Mouse (Mus musculus) c-Kit-positive CD71-positive TER-119-negative erythroid progenitor cells, embryonic 14.5 days (primary cell): ENCODE data around the gene Inf2.

Experiments used
- DNase-seq: peaks from one replicate; pipeline ENCODE4 v3.0.0-alpha.2; 2013; ENCODE audit warnings: low read depth

Inf2 gene

DNA sequence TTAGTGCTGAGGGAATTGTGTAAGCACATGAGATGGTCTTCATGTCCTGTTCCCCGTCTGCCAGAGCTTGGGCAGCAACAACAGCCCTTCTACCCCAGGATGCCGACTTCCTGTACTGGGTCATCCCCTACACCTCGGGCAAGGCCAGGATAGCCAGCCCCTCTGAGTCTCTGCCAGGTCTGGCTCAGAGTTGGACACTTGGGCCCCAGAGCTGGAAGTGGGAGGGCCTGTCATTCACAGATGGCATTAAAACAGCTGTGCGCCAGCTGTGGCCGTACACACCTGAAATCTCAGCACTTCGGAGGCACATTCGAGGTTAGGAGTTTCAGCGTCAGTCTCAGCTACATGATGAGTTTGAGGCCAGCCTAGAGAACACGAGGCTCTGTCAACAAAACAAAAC, 7.9 kb downstream of the Inf2 start:
- DNase-seq = no peak

DNA sequence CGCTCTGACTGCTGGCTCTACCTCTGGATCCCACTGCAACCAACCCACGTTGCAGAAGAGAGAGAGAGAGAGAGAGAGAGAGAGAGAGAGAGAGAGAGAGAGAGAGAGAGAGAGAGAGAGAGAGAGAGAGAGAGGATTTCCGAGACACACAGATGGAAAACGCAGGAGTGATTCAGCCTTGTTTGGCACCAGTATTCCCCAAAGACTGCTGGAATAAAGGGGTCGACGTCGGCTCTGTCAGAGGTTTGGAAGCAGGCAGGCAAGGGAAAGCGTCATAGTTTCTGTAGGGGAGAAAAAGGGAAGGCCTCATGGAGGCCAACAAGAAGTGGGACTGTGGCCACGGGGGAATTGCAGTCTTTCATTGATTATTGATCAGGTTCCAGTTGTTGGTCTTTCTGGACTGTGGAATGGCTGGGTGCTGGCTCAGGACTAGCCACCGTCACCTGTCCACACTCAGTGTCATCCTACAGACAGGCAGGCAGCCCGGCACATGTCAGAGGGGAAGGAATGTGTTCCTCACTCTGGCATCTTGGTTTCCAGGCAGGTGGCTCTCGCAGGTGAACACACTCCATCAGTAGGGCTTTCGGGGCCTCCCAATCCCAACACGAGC, 8.4 kb downstream of the Inf2 start:
- DNase-seq = no peak

DNA sequence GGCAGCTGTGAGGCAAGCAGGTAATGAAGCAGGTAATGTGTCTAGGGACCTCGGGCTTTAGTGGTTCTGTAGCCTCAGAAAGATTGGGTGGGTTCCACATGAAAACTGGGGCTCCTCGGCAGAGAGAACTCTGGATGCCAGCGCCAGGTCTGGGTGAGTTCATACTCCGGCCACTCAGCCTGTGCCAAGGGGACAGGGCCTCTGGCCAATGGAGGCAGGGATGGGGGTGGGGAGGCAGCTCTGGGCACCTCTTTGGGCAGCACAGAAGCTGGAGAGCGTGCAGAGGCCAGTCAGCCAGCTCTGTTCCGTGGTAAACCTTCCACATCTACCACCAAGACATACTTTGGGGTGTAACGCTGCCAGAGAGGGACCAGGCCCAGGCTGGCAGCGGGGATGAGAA, 9.0 kb downstream of the Inf2 start:
- DNase-seq = no peak

DNA sequence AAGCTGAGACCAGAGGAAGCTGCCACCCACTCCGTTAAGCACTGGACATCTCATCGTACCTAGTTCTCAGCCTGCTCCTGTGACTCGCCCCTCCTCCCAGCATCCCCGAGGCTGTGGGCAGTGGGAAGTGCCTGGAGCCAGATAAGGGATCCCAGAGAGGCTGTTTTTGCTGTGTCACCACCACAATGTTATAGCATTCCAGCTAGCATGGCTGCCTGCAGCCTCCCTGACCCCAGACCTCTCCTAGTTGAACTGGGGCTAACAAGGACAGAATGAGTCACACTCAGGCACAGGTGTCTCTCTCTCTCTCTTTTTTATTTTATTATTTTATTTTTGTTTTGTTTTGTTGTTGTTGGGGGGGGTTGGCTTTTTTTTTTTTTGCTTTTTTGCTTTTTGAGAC, 10.6 kb downstream of the Inf2 start:
- no peak for DNase-seq

DNA sequence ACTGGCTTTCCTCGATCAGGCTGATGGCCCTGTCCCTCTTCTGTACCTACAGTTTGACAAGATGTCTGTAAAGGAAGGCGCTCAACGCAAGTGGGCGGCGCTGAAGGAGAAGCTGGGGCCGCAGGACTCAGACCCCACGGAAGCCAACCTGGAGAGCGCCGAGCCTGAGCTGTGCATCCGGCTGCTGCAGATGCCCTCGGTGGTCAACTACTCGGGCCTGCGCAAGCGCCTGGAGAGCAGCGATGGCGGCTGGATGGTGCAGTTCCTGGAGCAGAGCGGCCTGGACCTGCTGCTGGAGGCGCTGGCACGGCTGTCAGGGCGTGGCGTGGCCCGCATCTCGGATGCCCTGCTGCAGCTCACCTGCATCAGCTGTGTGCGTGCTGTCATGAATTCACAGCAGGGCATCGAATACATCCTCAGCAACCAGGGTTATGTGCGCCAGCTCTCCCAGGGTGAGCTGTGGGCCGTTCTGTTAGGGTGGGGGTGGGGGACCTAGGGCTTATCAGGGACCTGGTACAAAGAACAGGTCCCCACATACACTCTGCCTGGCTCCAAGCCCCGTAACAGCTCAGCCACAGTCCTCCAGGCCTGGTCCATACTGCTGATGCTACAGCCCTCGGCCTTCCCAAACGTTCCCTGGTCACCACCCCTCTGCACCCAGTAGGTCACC, 11.5 kb downstream of the Inf2 start:
- DNase-seq = no peak

DNA sequence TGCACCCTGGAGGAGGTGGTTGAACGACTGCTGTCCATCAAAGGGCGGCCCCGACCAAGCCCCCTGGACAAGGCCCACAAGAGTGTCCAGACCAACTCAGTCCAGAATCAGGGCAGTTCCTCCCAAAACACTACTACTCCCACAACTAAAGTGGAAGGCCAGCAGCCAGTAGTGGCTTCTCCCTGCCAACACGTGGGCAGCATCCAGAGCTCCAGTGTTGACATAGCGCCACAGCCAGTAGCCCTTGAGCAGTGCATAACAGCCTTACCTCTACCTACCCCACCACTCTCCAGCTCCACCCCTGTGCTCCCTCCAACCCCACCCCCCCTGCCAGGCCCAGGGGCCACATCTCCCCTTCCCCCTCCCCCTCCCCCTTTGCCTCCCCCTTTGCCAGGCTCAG, 15.4 kb downstream of the Inf2 start:
- no peak for DNase-seq

DNA sequence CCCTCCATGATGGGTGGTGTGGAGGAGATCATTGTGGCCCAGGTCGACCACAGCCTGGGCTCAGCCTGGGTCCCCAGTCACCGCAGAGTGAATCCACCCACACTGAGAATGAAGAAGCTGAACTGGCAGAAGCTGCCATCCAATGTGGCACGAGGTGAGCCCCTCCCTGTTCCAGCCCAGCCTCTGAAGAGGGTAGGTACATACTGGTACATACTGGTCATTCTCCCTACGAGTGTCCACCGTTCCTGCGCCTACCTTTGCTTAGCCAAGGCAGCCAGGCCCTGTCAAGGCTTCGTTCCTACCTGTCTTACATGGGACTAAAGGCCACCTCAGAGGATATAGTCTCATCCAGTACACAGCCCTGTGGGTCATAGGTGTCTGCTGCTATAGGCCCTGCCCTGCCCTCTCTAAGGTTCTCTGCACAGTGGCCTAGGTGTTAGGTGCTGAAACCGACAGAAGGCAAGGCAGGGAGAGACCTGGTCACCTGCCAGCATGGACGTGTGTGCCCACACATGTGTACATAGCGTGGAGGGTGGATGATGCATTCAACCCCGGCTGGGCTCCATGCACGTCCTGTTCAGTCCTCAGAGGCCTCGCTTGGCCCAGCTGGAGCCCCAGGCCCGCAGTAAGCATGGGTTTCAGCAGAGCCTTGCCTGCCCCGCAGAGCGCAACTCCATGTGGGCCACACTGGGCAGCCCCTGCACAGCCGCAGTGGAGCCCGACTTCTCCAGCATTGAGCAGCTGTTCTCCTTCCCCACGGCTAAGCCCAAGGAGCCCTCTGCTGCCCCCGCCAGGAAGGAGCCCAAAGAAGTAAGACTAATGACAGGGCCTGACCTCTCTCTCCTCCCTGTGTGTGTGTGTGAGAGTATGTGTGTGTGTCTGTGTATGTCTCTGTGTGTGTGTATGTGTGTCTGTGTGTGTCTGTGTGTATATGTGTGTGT, 16.4 kb downstream of the Inf2 start:
- no peak for DNase-seq

DNA sequence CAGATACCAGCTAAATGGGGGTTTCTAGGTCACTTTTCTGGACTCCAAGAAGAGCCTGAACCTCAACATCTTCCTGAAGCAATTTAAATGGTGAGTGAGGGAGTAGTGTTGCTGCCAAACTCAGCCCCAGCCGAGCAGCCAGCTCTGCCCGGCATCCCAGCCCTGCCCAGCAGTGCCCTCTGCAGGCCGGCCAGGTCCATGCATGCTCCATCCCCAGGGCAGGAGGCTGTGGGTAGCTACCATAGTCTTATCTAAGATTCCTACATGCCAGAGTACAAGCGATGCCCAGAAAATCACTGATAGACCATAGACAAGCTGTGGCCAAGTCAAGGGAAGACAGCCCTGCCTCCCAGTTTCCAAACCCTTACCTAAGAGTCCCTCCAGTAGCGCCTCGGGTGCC, 17.2 kb downstream of the Inf2 start:
- DNase-seq = no peak

DNA sequence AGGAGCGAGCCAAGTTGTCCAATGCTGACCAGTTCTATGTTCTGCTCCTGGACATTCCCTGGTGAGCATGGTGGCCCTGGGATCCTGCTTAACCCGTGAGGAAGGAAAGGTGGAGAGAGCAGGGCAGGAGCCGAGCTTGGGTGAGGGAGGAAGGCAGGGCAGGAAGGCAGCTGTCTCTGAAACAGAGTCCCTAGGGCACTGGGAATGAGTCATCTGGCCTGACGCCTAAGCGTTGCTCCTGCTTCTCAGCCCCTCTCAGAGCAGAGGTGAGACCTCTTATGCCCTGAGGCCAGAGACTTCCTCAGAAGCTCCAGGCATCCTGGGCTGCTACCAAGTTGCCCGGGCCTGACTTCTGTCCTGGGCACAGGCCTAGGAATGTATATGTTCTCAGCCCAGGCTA, 18.4 kb downstream of the Inf2 start:
- no peak for DNase-seq

DNA sequence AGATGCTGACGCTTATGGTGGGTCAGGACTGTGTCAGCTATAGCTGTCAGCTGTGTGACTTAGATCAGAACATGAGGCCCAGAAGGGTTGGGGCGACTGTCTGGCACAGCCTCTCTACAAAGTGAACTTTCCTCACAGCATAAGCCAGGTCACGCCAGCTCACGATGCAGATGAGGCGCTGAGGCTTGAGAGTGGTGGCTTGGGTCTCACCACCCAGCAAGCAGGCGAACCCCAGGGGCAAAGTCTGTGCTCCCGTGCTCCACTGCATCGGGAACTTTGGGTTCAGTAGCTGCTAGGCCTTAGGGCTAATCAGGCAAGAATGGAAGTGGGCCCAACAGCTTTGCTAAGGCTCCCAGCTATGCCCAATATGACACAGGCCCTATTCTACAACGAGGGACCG, 20.4 kb downstream of the Inf2 start:
- DNase-seq = no peak

DNA sequence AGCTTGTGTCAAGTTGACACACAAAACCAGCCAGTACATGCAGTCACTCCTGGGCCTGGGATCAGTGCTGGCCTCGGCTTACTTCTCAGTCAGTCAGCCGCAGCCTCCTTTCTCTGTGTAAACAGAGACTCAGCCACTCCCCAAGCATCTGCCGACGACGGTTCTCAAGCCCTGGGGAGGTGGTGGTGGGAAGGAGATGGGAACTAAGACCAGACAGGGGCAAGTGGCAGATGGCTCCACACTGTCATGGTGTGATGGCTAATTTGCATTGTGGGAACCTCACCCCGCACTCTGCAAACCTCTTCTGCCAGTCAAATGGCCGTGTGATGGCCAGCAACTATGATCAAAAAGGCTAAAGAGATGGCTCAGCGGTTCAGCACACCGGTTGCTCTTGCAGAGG, 28.1 kb downstream of the Inf2 start:
- no peak for DNase-seq

DNA sequence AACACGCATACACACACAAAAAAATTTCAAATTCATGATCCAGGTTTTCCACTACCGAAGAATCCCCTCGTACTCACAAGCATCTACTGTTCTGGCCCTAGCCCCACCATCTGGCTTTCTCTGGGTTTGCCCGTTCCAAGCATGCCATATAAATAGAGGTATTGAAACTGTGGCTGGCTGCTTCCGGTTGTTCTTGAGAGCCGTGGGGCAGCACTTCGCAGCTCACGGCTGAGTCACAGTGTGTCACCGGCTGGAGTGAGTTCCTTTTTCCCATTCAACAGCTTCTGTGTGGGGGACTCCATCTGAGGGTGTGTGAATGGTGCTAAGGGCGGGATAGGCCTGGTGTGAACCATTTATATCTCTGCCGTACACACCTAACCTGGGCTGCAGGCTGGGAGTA, 28.6 kb downstream of the Inf2 start:
- no peak for DNase-seq

DNA sequence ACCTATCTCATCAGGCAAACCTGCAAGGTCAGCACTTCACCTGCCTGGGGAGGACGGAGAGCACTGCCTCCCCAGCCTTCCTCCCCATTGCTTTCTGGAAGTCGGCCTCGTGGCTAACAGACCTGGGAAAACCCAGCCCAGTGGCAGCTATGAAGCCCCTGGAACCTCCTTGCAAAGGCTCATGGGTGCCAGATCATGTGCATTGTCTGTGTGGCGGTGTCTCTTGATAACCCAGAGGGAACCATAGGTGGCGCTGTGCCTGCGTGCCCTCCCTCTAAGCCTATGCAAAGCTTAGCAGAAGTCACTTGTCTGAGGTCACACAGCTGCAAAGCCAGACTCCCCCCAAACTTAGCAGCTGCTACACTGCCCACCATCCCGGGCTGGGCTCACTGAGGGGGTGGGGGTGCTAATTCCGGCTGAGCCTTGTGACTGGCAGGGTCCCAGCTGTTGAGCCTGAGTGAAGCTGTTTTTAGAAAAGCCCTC, 29.4 kb downstream of the Inf2 start:
- peak; percentile 64 for DNase-seq

DNA sequence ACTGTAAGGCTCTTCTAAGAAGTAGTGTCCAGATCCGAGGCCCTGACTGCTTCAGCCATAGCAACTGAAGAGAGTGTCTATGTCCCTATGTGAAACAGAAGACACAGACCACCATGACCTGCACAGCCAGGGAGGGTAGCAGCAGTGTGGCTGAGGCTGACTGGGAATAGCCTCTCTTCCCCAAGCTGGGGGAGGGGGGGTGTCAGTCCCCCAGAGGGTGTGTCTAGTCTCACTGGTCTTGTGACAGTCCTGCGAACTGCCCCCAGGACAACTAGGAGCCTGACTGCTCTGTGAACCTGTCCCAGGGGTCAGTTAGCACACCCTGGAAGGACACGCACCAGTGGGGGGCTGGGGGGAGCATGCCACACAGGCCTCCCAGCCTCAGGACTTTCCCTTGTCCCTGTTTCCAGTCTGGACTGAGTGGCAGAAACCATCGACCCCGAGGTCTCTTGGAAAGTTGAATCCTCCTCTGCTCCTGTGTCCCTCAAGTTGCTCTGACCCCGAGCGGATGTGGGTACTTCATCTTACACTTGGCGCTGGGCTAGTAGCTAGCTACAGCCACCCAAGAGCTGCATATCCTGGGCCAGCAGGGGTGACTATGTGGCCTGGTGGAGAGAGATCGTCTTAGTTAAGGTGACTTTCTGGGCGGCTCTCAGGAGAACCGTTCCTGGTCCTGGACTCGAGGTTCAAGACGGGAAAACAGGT, 30.5 kb downstream of the Inf2 start:
- no peak for DNase-seq

DNA sequence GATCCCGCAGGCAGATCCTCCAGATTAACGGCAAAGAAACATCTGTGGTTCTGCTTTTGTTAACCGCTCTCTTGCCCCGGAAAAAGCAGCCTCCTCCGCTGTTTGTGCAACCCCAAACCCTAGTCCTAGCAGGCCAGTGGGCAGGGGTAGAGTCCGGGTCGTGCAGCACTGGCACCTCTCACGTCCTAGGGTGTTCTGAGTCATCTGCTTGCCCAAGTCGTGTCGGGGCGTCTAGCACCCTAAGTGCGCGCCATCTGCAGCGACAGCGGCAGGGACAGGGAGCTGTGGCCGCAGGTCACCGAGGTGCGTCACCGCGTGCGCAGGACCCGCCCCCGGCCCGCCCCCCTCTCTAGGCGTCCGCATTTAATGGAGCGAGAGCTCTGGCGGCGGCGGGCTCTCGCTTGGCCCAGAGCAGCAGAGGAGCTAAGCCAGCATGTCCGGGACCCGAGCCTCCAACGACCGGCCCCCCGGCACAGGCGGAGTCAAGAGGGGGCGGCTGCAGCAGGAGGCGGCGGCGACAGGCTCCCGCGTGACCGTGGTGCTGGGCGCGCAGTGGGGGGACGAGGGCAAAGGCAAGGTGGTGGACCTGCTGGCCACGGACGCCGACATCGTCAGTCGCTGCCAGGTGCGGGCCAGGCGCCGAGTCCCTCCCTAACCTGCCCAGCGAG, 31.2 kb downstream of the Inf2 start, which contains the start of gene Adssl1:
TSS of gene Adssl1 (plus strand) at position 360 of the 668 bp plus-strand sequence.
- no peak for DNase-seq

DNA sequence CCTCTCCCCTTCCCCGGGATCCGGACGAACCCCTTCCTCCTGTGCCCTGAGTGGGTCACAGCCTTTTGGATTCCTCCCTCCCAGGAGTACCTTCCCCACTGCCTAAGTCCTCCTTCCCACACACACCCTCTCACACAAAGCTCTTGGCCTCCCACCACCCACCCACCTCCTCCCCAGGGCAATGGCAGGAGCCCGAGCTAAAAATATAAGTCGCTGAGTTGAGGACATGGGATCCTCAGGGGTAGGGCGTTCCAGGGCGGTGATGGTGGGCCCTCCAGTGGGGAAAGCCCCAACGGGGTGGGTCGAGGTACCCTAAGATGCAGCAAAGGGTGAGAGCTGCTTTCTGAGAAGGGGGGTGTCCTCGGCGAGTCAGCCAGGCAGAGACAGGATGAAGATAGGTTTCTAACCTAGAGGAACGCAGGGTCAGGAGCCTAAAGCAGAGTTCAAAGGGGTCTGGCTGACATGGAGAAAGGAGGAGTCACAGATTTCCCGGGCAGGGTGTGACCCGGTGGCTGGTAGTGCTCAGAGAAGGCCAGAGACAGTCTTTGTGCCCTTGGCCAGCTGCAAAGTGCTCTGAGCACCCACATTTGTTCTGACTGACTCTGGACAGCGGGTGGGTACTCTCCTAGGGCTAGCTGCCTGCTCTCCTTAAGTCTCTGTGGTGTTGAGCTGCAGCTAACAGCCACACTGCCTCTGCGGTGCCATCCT, 31.9 kb downstream of the Inf2 start:
- DNase-seq = no peak

DNA sequence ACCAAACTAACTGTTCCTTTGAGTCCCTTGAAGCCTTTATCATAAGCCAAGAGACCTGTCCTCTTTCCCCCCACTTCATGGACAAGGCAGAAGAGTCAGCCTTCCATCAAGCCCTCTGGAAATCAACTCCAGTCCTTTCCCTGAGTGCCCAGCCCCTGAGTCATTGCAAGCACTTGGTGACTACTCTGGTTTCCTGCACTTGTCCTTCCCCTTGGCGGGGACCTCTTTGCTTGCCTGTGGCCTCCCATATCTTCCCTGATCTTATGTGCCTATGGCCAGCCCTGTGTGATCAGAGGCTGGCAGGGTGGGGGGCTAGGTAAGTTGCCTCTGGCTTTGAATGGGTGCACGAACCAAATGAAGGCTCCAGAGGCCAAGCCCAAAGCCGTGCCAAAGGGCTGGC, 33.3 kb downstream of the Inf2 start:
- DNase-seq = no peak

DNA sequence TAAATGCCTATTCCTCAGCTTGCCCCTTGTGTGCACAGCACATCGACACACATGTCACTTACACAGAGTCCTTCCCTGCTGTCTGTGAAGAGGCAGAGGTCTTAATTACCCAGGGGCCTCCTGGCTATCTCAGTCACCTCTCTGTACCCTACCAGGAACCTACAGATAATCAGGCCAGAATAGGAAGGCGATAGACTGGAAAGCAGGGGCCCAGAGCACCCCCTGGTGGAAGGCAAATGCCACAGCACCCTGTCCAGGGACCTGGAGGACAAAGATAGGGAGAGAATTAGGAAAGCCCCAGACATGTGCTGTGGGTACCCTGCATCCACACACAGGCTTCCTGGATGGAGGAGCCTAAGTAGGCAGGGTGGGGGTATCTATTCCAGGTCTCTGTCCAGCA, 35.2 kb downstream of the Inf2 start:
- DNase-seq = peak; percentile 68

DNA sequence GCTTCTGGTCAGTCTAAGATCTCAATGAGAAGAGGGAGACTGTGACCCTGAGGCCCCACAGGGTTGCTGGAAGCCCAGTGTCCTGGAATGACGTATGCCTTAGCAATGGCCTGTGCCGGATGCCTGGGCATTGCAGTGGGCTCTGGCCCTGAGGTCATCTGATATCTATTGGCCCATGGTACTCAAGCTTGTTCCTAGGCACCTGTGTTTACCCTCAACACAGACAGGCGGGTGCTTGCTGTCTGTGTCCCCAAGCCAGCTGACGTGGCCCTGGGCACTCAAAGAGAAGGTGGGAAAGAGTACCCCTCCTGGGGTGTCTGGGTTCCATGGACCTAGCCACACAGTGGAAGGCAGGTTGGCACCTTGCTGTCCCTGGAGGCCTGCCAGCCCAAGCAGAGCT, 37.1 kb downstream of the Inf2 start:
- no peak for DNase-seq

DNA sequence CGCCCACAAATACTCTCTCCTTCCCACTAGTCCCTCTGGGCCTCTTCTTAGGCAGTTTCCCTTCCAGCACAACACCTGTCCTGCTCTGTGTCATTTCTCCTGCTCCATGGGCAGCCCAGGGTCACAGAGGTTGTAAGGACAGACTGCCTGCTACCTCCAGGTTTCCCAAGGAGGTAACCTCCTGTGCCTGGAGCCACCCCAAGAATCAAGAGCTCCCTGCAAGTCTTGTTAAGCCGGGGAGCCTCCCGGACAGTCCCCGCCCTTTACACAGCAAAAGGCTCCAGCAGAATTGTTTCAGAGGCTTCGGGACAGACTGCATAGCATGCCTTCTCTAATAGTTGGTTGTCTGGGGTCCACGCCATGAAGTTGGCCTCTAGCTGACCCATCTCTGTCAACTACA, 37.9 kb downstream of the Inf2 start:
- no peak for DNase-seq
